Mouse (Mus musculus) cerebellum, adult 9-11 months (tissue): Measurements from ENCODE around the gene Fstl5.
A peak's percentile ranks its signal among the peaks of the same experiment; 100 is the strongest.

ENCODE experiments used
- DNase-seq: peaks from one replicate; pipeline ENCODE4 v3.0.0; 2022

Fstl5 gene

GRCm38 (mm10) chr3:76567346-76567745, 493.3 kb downstream of the Fstl5 start:
- DNase-seq, result no peak

- no peak for DNase-seq
These were observed 498.4 kb downstream of the Fstl5 start for GRCm38 (mm10) chr3:76572478-76572877.

GRCm38 (mm10) chr3:76572920-76573541, 499.0 kb downstream of the Fstl5 start:
- no peak for DNase-seq

GRCm38 (mm10) chr3:76593148-76593547, 519.1 kb downstream of the Fstl5 start:
- peak; percentile 13 for DNase-seq

- DNase-seq, result no peak
These were observed 546.0 kb downstream of the Fstl5 start for GRCm38 (mm10) chr3:76620044-76620443.

- no peak for DNase-seq
These were observed 580.2 kb downstream of the Fstl5 start for GRCm38 (mm10) chr3:76654243-76654642.

GRCm38 (mm10) chr3:76670859-76671258, 596.8 kb downstream of the Fstl5 start:
- peak; percentile 4 for DNase-seq

- no peak for DNase-seq
These were observed 601.9 kb downstream of the Fstl5 start for GRCm38 (mm10) chr3:76676006-76676405.

GRCm38 (mm10) chr3:76679853-76680545, 605.9 kb downstream of the Fstl5 start:
- DNase-seq, result no peak

- no peak for DNase-seq
These were observed 606.4 kb downstream of the Fstl5 start for GRCm38 (mm10) chr3:76680546-76680883.

GRCm38 (mm10) chr3:76697134-76697629, 623.1 kb downstream of the Fstl5 start:
- DNase-seq, result no peak

GRCm38 (mm10) chr3:76739221-76739620, 665.2 kb downstream of the Fstl5 start:
- DNase-seq, result no peak
